Mouse (Mus musculus): ENCODE results near the gene Thop1.
A peak's percentile ranks its signal among the peaks of the same experiment; 100 is the strongest.
"Not testable (repeated sequence)": the region's sequence is repeated elsewhere in the genome, so short reads cannot be mapped to it uniquely, and the experiment has no call there.

The Thop1 gene

GRCm38 (mm10) chr10:81069836-81070235 lies at the start of gene Thop1:
Gene Thop1, plus strand, starts transcription at chr10:81070035.
- DNase-seq = peak; percentile 98 to 99

- peak in 1 of 2 experiments; percentile 16 for DNase-seq
Observed at GRCm38 (mm10) chr10:81020207-81020606, 49.6 kb upstream of the Thop1 start.

GRCm38 (mm10) chr10:81021547-81022110 lies 48.2 kb upstream of the Thop1 start:
- no peak for DNase-seq

- DNase-seq = peak in 1 of 2 experiments; percentile 58
Observed at GRCm38 (mm10) chr10:81022744-81023143, 47.1 kb upstream of the Thop1 start.

GRCm38 (mm10) chr10:81024346-81024937 lies 45.4 kb upstream of the Thop1 start:
- DNase-seq = peak in 1 of 2 experiments; percentile 38

- peak; percentile 51 to 68 for DNase-seq
Observed at GRCm38 (mm10) chr10:81025047-81025621, 44.7 kb upstream of the Thop1 start.

GRCm38 (mm10) chr10:81025639-81026275 lies 44.1 kb upstream of the Thop1 start, which contains the start of gene Diras1:
Gene Diras1, minus strand, starts transcription at chr10:81025662.
- no peak for DNase-seq

- no peak for DNase-seq
Observed at GRCm38 (mm10) chr10:81026857-81027256, 43.0 kb upstream of the Thop1 start.

GRCm38 (mm10) chr10:81027331-81027730 lies 42.5 kb upstream of the Thop1 start:
- peak; percentile 81 to 89 for DNase-seq

GRCm38 (mm10) chr10:81028219-81028618 lies 41.6 kb upstream of the Thop1 start:
- no peak for DNase-seq

GRCm38 (mm10) chr10:81029031-81029430 lies 40.8 kb upstream of the Thop1 start:
- DNase-seq = no peak

- DNase-seq = no peak
Observed at GRCm38 (mm10) chr10:81033586-81033985, 36.2 kb upstream of the Thop1 start.

GRCm38 (mm10) chr10:81036251-81036650 lies 33.6 kb upstream of the Thop1 start:
- DNase-seq = peak in 1 of 2 experiments; percentile 48

GRCm38 (mm10) chr10:81036988-81037580 lies 32.8 kb upstream of the Thop1 start, which contains the start of gene Slc39a3:
Gene Slc39a3, minus strand, starts transcription at chr10:81037426.
- DNase-seq = peak; percentile 96 to 100

GRCm38 (mm10) chr10:81041458-81042175 lies 28.2 kb upstream of the Thop1 start:
- peak; percentile 79 to 86 for DNase-seq

- not testable (repeated sequence) for DNase-seq
Observed at GRCm38 (mm10) chr10:81045246-81045645, 24.6 kb upstream of the Thop1 start.

GRCm38 (mm10) chr10:81050645-81051044 lies 19.2 kb upstream of the Thop1 start:
- DNase-seq = no peak

- DNase-seq = no peak
Observed at GRCm38 (mm10) chr10:81051133-81051532, 18.7 kb upstream of the Thop1 start.

GRCm38 (mm10) chr10:81052577-81052976 lies 17.3 kb upstream of the Thop1 start:
- no peak for DNase-seq

GRCm38 (mm10) chr10:81055169-81055568 lies 14.7 kb upstream of the Thop1 start:
- no peak for DNase-seq

GRCm38 (mm10) chr10:81055802-81056340 lies 14.0 kb upstream of the Thop1 start:
- DNase-seq = not testable (repeated sequence)

Data from cerebellum, adult 18-20 months (tissue).